Mouse (Mus musculus) CD4-positive, CD25-positive, alpha-beta regulatory T cell, adult 9 weeks (primary cell): Measurements from ENCODE around the gene Tmprss4. TPM values are rescaled to one million over a fixed set of nuclear protein-coding genes. Genes with fewer than 3 reads are reported as not detected.

Source experiments
- polyA plus RNA-seq: library from polyadenylated mRNA; unstranded; fragments of 100-300 nt; shearing (Covaris generic); gene quantifications from one replicate; pipeline ENCODE4 v1.2.1, GENCODE M21; 2017

Gene Tmprss4
- not detected for polyA plus RNA-seq

DNA sequence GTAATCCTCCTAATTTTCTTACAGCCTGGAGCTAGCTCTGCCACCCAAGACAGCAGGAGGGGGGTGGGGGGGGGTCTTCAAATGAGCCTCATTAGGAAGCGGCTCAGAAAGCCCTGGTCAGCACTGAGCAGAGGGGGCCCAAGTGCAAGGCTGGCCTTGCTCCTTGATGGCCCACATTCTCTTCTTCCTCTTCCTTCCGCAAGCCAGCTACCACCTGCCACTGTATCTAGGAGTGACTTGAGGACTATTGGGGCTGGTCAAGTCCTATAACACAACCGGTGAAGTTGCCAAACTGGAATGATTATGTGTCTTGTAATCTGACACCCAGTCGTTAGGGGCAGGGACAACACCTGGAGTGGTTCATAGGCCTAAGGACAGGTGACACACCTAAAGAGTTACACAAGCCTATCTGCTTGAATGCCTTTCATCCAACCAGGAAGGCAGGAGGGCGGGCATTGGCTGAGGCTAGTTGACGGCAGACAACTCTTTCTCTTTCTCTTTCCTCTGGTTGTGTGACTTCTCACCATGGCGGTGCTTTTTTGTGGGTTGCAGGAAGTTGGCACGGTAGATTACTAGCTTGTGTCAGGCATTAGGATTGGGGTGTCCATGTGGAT, at the start of gene Tmprss4:
TSS of gene Tmprss4 (minus strand) at position 296 of the 614 bp plus-strand sequence.

GRCm38 (mm10) chr9:45181770-45182169, 22.1 kb downstream of the Tmprss4 start, which contains the start of gene BC049352:
Gene BC049352, plus strand, starts transcription at chr9:45182007.

GRCm38 (mm10) chr9:45138191-45139032, 65.5 kb downstream of the Tmprss4 start, which contains the start of gene Scn4b:
Gene Scn4b, plus strand, starts transcription at chr9:45138395.

Other genes starting within 250 kb of the Tmprss4 start
- gene Ube4a, start 238.5 kb downstream of the Tmprss4 start, polyA plus RNA-seq, result 58.4 TPM
- gene Cd3g, start 223.7 kb downstream of the Tmprss4 start, polyA plus RNA-seq, result 1,544 TPM
- 1,135 TPM for gene Cd3d, start 222.3 kb downstream of the Tmprss4 start, polyA plus RNA-seq
- 1,627 TPM for gene Cd3e, start 194.5 kb downstream of the Tmprss4 start, polyA plus RNA-seq
- gene Mpzl2, start 164.3 kb downstream of the Tmprss4 start, polyA plus RNA-seq, result 0.17 TPM
- 22.5 TPM for gene Mpzl3, start 148.9 kb downstream of the Tmprss4 start, polyA plus RNA-seq
- gene Jaml, start 124.9 kb downstream of the Tmprss4 start, polyA plus RNA-seq, result 20.0 TPM
- gene Scn2b, start 86.3 kb downstream of the Tmprss4 start, polyA plus RNA-seq, result 0.07 TPM
- not detected for gene Scn4b, start 65.7 kb downstream of the Tmprss4 start, polyA plus RNA-seq
- 1.2 TPM for gene BC049352, start 22.1 kb downstream of the Tmprss4 start, polyA plus RNA-seq
- gene Il10ra, start 65.1 kb upstream of the Tmprss4 start, polyA plus RNA-seq, result 89.2 TPM
- 0.68 TPM for gene Tmprss13, start 115.0 kb upstream of the Tmprss4 start, polyA plus RNA-seq
- not detected for gene Fxyd6, start 166.1 kb upstream of the Tmprss4 start, polyA plus RNA-seq
- not detected for gene Fxyd2, start 195.6 kb upstream of the Tmprss4 start, polyA plus RNA-seq
- not detected for gene Dscaml1, start 222.5 kb upstream of the Tmprss4 start, polyA plus RNA-seq